Mouse (Mus musculus) embryonic stem cell, embryonic (primary cell): ENCODE measurements at regions not wholly inside any gene's neighbourhood (a gene's known extent, or its start where the extent isn't known, plus 50 kb on each side); places are given as distances from the start of the nearest gene placed in this dataset.

Experiments used
- CTCF ChIA-PET, 4 experiments: fragments of 300-600 bp in 2 of 4; fragments of 350-600 bp in 2 of 4; sonication (Branson Sonifier 250); formaldehyde crosslinking; loops; one replicate each; lab custom pipeline; 2022; ENCODE audit warnings: inconsistent platforms in 2 of 4; lab: Charles Lee
- POLR2A ChIA-PET, 4 experiments: fragments of 300-600 bp in 2 of 4; fragments of 350-600 bp in 2 of 4; sonication (Branson Sonifier 250); formaldehyde crosslinking; loops; one replicate each; lab custom pipeline; 2022; ENCODE audit warnings: antibody characterized with exemption in 4 of 4, inconsistent platforms in 1 of 4; lab: Charles Lee

DNA sequence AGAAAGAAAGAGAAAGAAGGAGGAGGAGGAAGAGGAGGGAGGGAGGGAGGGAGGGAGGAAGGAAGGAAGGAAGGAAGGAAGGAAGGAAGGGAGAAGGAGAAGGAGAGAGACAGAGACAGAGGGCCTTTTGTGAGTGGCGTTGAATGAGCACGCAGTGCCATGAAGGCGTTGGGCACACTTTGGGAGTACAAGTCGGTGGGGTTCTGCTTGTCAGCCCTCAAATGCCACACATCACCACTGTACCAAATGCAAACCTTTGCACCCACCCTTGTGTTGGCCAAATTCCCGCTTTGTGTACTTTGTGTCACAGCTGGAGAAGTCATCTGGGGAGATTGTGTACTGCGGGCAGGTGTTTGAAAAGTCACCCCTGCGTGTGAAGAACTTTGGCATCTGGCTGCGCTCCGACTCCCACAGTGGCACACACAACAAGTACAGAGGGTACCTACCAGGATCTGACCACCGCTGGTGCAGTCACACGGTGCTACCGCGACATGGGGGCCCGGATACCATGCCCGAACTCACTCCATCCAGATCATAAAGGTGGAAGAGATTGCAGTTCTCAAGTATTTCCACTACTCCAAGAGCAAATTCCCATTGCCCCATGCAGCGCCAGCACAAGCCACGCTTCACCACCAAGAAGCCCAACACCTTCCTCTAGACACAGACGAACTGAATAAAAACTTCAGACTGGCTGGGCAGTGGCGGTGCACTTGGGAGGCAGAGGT, 49.8 kb upstream of the Cpsf6 start:
- POLR2A ChIA-PET = no interaction called here
- CTCF ChIA-PET = interaction anchor here in 1 of 4 experiments (0.7 kb wide), 1 partner anchor 16 kb away, joined by 3 read pairs; no protein-coding TSS in a partner anchor
